Mouse (Mus musculus): ENCODE measurements around the gene Ddx3x. TPM values are rescaled to one million over a fixed set of nuclear protein-coding genes. Genes with fewer than 3 reads are reported as not detected.
"Not testable (repeated sequence)": the region's sequence is repeated elsewhere in the genome, so short reads cannot be mapped to it uniquely, and the experiment has no call there.

Gene Ddx3x
- 17.5 and 31.1 TPM in 2 replicates for polyA plus RNA-seq (2012; rRNA removed)

DNA sequence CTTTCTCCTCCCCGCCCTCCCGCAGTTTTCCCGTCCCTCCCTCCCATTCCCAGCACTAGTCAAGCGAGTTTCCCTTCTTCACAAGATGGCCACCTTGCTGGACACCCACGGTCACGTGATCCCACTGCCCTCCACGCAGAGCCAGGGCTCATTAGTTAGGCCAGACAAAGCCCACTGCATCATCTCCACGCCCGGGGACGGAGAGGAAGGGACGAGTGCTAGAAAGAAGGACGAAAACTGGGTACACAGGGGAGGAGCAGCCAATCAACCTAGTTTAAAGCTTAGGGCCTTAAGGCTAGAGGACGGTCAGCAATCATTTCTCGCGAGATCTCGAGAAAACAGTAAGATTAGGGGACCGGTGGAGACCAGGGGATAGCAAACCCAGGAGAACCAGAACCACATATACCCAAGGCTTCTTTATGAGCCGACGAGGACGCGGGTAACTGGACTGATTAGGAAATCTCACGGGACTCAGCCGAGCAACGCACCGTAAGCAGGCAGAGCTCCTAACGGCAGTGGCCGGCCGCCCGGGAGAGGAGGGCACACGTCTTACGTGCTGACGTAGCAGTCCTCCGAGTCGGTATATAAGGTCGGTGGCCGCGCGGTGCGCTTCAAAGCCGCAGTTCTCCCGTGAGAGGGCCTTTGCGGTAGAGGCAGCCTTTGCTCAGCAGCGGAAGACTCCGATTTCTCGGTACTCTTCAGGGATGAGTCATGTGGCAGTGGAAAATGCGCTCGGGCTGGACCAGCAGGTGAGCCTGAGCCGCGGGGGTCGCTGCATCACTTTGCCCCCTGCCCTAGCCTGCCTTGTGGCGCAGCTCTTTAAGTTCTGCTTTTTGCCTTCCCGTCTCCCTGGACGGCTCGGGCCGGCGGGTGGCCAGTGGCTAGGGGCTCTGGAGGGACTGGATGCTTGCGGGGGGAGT is at the start of gene Ddx3x:
Gene Ddx3x, plus strand, starts transcription at position 562 of the 920 bp plus-strand sequence.
- under 1% methylated on average over 57 of the region's 57 CpGs for WGBS

DNA sequence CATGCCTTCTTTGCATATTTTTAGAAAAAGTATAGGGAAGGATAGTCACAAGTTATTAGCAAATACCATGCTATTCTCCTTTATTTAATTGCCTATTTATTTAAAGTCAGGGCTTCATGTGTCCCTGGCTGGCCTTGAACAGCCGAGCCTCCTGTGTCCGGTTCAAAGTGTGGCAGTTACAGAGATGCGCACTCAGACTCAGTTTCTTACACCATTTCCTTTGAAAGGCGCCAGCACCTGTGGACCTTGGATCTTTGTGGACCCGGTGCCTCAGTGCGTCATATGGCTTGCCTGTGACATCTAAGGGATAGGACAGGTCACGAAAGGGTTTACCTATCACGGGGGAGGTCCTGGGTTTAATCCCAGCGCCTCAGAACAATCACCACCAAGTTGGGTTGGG is 49.5 kb upstream of the Ddx3x start:
- 45% methylated on average over 9 of the region's 9 CpGs for WGBS
- DNase-seq (ENCODE audit: low read depth, low spot score), result no peak

More for the DNA sequence above, at the start of gene Ddx3x:
- DNase-seq (ENCODE audit: low read depth, low spot score), result peak; percentile 59

DNA sequence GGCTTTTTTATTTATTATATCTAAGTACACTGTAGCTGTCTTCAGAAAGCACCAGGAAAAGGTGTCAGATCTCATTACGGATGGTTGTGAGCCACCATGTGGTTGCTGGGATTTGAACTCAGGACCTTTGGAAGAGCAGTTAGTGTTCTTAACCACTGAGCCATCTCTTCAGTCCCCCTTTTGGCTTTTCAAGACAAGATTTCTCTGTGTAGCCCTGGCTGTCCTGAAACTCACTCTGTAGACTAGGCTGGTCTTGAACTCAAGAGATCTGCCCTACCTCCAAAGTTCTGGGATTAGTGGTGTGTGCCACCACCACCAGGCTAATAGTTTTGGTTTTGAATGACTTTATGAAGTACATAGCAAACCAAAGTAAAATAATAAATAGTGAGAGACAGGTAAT is 47.9 kb upstream of the Ddx3x start:
- 96% methylated on average over 1 of the region's 1 CpGs for WGBS
- DNase-seq (ENCODE audit: low read depth, low spot score), result not testable (repeated sequence)

DNA sequence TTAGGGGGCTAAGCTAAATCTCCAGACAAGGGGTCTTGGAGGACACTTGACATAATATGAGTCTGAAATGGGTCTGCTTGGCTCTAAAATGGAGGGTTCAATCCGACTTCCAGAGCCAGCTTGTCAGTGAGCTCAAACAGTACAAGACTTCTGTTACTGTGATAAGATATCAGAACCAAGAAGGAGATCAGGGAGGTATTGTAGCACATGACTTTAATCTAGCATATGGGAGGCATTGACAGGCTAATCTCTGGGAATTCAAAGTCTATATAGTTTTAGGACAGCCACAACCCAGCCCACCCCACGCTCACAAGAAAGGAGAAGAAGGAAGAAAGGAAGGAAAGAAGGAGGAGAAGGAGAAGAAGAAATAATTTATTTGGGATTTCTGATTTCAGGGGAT is 47.1 kb upstream of the Ddx3x start:
- 80% methylated on average over 2 of the region's 2 CpGs for WGBS
- DNase-seq (ENCODE audit: low read depth, low spot score), result no peak

DNA sequence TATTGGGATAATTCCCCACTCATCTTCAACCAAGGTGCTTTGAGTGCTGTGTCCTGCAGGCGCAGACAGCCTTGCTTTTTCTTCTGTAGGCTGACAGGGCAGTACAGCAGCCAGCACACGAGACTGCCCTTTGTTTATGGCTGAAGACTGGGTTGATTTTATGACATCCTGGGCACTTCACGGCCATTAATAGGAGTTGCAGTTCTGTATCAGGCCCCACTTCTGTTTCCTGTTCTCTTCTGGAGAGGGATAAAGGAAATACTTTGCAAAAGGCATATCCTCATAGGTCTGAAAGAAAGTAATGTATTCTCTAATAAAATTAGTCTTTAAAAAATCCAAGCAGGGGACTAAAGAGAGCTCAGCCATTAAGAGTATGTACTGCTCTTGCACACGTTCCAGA is 46.1 kb upstream of the Ddx3x start:
- no peak for DNase-seq (ENCODE audit: low read depth, low spot score)
- WGBS, result 25% methylated on average over 4 of the region's 4 CpGs

DNA sequence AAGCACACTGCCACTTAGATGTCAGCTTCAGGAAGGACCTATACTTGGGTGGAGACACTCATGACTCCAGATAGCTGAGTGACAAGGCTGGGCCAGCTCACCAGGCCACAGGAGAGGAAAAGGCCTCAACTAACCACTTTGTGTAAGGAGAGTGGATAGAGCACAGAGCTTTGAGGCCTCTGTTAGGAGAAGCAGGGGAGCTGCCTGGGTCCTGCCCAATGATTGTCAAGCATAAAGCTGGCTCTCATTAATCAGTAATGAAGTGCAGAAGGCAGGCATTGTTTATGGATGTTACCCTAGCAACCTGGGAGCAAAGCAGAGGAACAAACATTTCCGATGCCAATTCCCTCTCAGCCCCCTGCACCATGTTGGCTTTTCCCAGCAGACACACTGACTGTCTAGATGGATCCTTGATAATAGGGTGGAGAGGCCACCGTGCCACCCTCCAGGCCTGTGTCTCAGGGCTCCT is 44.6 kb upstream of the Ddx3x start:
- 34% methylated on average over 2 of the region's 2 CpGs for WGBS
- DNase-seq (ENCODE audit: low read depth, low spot score), result no peak

DNA sequence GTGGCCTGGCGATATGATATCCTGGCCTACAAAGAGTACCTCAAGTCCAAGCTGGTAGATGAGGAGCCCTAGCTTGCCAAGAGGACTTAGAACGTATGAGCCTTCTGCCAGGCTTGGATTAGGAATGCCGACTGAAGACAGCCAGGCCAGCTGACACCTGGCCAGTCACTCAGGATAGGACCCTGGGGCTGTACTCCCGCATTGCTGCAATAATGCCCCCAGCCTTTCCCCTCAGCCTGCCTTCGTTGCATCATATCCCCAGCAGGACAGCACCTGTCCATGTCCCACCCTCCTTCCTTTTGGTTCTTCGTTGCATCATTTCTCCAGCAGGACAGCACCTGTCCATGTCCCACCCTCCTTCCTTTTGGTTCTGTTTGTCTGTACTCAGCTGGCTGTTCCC is 41.3 kb upstream of the Ddx3x start:
- WGBS, result 89% methylated on average over 6 of the region's 6 CpGs
- DNase-seq (ENCODE audit: low read depth, low spot score), result no peak

DNA sequence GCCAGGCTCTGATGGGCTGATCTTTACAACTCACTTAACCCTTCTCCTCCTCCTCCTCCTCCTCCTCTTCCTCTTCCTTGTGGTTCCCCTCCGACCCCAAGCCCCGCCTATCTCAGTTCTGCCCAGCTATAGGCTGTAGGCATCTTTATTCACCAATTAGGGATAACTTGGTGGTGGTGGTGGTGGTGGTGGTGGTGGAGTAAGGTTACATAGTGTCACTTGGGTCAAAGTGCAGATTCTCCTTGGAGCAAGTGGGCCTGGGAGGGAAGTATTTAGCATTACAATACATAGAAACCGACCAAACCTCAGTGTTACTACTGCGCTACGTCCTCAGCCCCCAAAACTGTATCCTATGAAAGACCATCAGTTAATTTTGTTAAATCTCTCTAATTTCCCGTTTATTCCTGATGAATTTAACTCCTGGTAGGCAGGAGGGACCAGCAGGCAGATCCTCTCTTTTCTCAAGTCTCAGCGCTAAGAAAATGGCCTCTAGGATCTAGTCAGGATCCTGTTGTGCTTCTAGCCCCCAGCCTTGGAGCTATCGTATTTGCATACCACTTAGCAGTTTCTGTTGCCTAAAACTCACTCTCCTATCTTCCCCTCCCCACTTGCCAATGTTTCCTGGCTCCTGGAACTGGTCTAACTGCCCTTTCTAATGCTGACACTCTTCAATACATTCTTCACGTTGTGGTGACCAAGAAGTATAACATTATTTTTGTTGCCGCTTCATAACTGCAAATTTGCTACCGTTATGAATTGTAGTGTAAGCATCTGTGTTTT is 39.9 kb upstream of the Ddx3x start:
- no peak for DNase-seq (ENCODE audit: low read depth, low spot score)
- WGBS, result 33% methylated on average over 11 of the region's 11 CpGs

DNA sequence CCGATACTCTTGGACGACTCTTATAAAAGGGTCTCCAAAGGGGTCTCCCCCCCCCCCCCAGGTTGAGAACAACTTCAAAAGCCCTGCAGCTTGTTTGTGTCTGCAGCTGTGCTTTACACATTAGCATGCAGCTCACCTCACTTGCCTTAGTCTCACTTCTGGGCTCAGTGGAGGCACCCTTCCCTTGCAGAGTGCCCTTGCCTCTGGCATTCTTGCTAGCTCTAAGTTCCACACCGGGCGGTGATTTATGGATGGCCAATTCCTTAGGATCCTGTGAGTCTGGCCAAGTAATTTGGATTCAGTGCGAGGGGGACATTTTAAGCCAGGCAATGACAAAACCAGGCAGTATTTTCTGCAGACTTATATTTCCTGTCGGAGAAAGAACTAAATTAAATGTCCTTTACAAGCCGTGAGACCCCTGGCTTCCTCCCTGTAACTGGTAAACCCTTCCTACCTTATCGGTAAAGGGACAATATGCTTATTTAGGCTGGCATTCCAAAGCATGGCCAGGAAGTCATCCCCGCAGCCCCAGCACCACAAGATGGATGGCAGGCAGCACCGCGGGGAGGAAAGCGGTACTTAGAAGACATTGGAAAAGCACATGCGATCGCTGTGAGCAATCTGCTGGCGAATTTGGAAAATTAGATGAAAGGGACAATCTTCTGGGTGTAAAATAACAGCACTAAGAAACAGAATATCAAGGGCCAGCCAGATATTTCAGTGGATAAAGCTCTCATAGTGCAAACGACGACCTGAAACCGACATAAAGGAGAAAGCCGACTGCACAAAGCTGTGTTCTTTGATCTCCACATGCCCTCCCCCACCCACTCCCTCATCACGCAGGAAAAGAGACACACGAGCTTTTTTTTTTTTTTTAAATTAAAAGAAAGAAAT is 39.1 kb upstream of the Ddx3x start:
- no peak for DNase-seq (ENCODE audit: low read depth, low spot score)
- WGBS, result 10% methylated on average over 21 of the region's 21 CpGs

DNA sequence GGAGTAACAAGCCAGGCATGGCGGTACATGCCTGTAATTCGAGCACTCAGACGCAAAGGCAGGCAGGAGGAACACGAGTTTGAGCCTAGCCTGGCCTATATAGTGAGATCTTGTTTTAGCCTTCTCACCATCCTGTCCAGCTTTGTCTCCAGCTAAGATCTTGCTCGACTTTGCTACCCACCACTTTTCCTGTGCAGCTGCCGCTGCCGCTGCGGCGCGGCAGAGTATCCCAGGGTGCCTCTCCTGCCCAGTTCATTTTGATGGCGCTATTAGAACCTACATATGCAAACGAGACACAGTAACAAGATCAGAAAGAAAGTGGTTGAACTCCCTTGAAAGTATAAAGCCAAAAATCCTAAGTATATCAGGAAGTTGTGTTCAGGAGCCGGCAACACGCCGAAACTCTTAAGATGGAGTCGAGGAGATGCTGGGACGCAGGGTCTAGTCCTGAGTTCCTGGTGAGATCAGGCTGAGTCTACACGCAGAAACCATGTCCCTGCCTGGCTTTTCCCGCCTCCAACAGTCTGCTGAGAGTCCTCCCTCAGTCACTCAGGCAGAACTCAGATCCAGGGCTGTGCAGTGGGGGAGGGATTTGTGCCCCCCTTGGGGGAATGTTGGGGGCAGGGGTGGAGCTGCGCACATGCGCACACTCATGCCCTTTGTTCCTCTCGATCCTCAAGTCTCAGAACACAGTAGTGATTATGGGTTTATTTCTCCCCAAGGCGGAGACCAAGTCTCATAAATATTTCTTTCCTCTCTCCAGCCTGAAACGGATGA is 38.3 kb upstream of the Ddx3x start:
- WGBS, result 11% methylated on average over 24 of the region's 24 CpGs
- DNase-seq (ENCODE audit: low read depth, low spot score), result no peak

DNA sequence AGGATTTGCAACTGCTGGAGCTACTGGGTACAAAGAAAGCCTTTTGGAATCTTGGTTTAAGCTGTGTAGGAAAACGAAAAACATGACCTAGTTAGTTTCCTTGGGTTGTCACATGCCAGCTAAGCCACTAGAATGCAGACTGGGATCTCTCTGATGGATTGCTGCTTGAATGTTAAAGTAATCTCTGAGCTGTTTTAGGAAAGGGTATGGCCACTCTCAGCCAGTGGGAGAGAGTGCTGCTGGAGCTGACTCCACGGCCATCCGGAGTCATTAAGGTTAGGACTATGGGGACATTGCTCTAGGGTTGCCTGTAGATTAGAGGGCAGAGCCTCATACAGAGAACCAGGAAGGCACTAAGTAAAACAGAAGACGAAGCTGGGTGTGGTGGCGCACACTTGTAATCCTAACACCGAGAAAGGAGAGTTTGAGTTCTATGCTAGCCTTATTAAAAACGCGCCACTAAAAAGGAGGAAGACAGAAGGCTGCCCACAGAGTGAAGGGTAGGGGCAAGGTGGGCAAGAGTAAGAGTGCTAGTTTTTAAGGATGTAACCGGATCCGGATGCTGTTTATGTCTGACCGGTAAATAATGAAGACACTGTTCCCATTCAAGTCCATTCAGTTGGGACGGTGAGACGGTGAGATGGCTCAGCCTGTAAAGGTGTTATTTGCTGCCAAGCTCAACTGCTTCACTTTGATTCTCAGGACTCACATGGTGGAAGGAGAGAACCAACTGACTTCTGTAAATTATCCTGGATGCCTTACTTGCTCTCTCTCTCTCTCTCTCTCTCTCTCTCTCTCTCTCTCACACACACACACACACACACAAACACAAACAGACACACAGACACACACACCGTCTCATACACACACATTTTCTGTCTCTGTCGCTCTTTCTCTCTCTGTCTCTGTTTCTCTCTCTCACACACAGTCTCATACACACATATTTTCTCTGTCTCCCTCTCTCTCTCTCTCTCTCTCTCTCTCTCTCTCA is 37.3 kb upstream of the Ddx3x start:
- 18% methylated on average over 15 of the region's 15 CpGs for WGBS
- no peak for DNase-seq (ENCODE audit: low read depth, low spot score)

DNA sequence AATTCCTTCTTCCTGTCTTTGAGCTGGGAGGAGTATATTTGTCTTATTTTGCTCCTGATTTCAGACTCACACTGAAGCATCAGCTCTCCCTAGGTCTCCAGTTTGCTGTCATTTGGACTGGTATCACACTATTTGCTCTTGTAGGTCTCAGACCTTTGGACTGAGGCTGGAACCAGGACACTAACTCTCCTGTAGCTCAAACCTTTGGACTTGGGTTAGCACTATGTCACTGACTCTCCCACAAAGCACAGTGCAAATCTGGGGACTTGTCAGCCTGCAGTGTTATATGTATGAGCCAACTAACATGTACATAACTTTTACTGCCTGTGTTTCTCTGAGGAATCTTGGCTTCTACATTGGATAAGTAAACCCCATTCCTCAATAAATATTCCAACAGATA is 36.2 kb upstream of the Ddx3x start:
- DNase-seq (ENCODE audit: low read depth, low spot score), result no peak

DNA sequence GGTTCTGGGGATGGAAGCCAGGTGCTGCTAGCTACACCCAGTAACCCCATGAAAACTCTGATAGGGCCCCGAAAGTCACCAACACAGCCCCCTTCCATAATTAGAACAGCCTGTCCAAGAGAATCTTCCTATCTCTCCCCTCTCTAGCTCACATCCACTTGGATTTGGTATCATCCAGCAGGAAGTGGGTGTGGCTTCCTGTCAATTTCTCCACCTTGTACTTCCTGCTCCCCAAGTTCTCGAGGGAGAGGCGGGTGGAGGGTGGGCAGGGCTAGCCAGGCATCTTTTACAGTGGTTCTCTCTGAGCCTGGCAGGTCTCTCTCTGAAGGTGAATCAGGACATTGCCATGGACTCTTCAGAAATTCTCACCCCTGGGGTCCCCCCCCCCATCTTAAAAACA is 35.7 kb upstream of the Ddx3x start:
- DNase-seq (ENCODE audit: low read depth, low spot score), result no peak
- WGBS, result 17% methylated on average over 3 of the region's 3 CpGs

DNA sequence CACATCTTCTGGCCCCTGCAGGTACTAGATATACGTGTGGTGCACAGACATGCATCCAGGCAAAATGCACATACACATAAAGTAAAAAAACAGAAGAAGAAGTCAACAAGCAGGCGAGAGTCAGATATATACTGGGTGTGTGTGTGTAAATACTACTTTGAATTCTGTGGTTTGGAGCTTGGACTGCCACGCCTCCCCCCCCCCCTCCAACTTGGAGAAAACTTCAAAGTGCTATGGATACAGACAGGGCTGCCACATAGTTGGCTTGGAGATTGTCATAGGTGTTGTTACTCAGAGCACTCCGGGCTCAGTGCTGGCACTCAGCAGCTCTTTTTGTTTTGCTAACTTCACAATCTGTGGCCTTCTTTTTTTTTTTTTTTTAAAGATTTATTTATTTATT is 29.1 kb upstream of the Ddx3x start:
- DNase-seq (ENCODE audit: low read depth, low spot score), result no peak
- 32% methylated on average over 4 of the region's 4 CpGs for WGBS

DNA sequence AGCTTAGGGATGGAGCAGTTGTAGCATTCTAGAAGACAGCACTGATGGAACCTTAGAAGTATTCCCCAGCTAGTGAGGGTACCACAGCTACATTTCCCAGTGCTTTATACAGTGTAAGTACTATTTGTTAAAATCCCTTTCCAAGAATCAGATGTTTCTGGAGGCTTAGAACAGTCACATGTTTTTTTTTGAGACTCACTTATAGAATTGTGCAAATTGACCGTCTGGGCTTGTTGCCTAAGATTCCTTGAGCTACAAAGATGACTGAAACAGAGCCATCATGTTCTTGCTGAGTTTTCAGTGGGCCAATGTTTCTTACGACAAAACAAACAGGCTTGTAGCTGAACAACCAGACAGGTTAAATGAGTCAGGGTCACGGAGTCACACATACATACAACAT is 26.5 kb upstream of the Ddx3x start:
- WGBS, result 75% methylated on average over 3 of the region's 3 CpGs
- DNase-seq (ENCODE audit: low read depth, low spot score), result no peak

DNA sequence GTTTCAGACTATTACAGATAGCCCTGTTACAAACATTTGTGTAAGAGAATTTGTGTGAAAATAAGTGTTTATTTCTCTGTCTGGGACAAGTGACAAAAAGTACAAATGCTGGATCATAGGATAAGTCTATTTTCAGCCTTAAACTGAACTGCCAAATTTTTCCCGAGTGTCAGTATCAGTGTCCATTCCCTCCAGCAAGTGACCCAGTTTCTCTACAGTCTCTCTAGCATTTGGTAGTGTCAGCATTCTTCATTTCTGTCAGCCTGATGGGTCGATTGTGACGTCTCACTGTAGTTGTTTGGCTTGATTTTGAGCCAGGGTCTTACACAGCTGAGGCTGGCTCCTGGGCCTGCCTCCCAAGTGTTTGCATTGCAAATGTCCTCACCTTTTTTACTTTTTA is 17.4 kb upstream of the Ddx3x start:
- no peak for DNase-seq (ENCODE audit: low read depth, low spot score)
- 56% methylated on average over 3 of the region's 3 CpGs for WGBS

DNA sequence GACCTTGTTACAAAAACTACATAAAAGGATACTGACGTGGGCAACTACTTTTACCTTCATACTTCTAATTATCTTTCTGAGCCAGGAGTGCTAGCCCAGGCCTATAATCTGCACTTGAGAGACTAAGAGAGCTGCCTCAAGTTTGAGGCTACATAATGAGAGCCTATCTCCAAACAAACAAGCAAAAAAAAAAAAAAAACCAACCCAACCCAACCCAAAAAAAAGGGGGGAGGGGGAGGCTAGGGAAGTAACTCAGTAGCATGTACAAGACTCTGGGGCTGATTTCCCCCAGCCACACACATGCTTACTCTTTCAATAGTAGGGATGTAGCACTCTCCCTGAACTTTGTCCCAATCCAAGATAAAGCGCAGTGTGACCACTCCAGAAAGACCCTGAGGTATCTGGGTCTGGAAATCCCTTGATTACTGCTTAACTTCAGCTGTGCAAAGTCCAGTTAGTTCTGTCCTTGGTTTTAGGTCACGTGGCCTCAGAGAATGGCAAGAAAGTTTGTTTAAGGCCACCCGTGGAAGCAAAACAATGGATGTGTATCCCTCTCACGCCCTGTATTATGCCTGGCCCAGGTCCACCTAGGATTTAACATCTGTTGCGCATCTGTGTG is 5.1 kb upstream of the Ddx3x start:
- DNase-seq (ENCODE audit: low read depth, low spot score), result no peak
- 34% methylated on average over 6 of the region's 6 CpGs for WGBS

DNA sequence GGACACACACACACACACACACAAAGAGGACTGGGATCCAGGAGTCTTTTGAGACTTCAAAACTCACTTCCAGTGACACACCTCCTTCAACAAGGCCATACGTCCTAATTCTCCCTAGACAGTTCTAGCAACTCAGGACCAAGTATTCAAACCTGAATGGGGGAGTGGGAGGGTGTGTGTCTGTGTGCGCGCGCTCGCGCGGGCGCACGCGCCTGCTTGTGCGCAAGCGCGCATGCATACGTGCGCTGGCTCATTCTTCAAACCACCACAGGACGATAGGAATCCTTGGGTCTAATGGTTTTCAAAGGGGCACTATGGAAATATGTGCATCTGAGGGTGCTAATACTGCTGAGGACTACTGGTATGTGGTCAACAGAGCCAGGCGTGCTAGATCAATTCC is 1.8 kb upstream of the Ddx3x start:
- DNase-seq (ENCODE audit: low read depth, low spot score), result no peak
- WGBS, result 95% methylated on average over 17 of the region's 17 CpGs

Measured in large intestine, adult 2 months (tissue).